Mouse (Mus musculus) embryonic facial prominence, embryonic 12.5 days (tissue): ENCODE results near the gene Htra1. TPM values are rescaled to one million over a fixed set of nuclear protein-coding genes. Genes with fewer than 3 reads are reported as not detected.

ENCODE experiments used
- ATAC-seq: fragments of 200-750 bp; cut with Nextera tagmentation; 2 replicates; pipeline ENCODE4 v1.8.0; 2017; ENCODE audit not compliant: insufficient number of reproducible peaks, insufficient read depth, low FRiP score, low TSS enrichment
- H3K27ac ChIP-seq: fragments of 300-500 bp; sonication (generic); 2 replicates; pipeline ENCODE4 v1.5.1; 2016; ENCODE audit warnings: mild to moderate bottlenecking
- H3K27me3 ChIP-seq: fragments of 300-500 bp; sonication (generic); 2 replicates; pipeline ENCODE4 v1.6.1; 2016; ENCODE audit warnings: mild to moderate bottlenecking, moderate library complexity
- H3K36me3 ChIP-seq: fragments of 300-500 bp; sonication (generic); 2 replicates; pipeline ENCODE4 v1.6.1; 2016; ENCODE audit warnings: mild to moderate bottlenecking
- H3K4me1 ChIP-seq: fragments of 300-500 bp; sonication (generic); 2 replicates; pipeline ENCODE4 v1.6.1; 2016
- H3K4me2 ChIP-seq: fragments of 300-500 bp; sonication (generic); replicated peaks from 2 replicates; pipeline ENCODE4 v1.6.1; 2016; ENCODE audit warnings: mild to moderate bottlenecking, moderate library complexity
- H3K4me3 ChIP-seq: fragments of 300-500 bp; sonication (generic); 2 replicates; pipeline ENCODE4 v1.5.1; 2016; ENCODE audit warnings: mild to moderate bottlenecking
- H3K9ac ChIP-seq: fragments of 300-500 bp; sonication (generic); 2 replicates; pipeline ENCODE4 v1.6.1; 2016; ENCODE audit warnings: mild to moderate bottlenecking, moderate library complexity
- H3K9me3 ChIP-seq: fragments of 300-500 bp; sonication (generic); 2 replicates; pipeline ENCODE4 v1.6.1; 2016; ENCODE audit warnings: mild to moderate bottlenecking, moderate library complexity
- WGBS: fragments of 180-500 bp; shearing (Covaris S2); methylation state at CpG from one replicate; pipeline ENCODE4 v1.1.7; 2016; 5-methylcytosine and 5-hydroxymethylcytosine counted together
- polyA plus RNA-seq: library from polyadenylated mRNA; unstranded; fragments of >200 nt; fragmentation: Nextera tagmentation; extraction: Ambion mirVana; gene quantifications from 2 replicates; pipeline ENCODE4 v1.2.1, GENCODE M21; 2016

The Htra1 gene
- polyA plus RNA-seq, 1 experiment from 2014 or later, result 16.2 TPM

GRCm38 (mm10) chr7:130903505-130904074 is 32.3 kb upstream of the Htra1 start:
- no peaks in the 10 kb centered on the region for H3K9me3 ChIP-seq
- no peak overlapping the region for H3K4me3 ChIP-seq
- H3K9ac ChIP-seq, result no peak overlapping the region
- no peaks in the 10 kb centered on the region for H3K4me1 ChIP-seq
- H3K36me3 ChIP-seq, result peaks cover 12% of the 10 kb centered on the region
- ATAC-seq, result no peak
- no peaks in the 10 kb centered on the region for H3K27me3 ChIP-seq
- H3K4me2 ChIP-seq, result no peak overlapping the region
- 87% methylated on average over 16 of the region's 16 CpGs for WGBS
- no peak overlapping the region for H3K27ac ChIP-seq

GRCm38 (mm10) chr7:130904571-130905365 is 31.1 kb upstream of the Htra1 start:
- Histone ChIP-seq H3K9ac (no peak overlapping the region), H3K9me3 (no peaks in the 10 kb centered on the region), H3K27ac (no peak overlapping the region), H3K36me3 (peaks cover 14% of the 10 kb centered on the region), H3K27me3 (no peaks in the 10 kb centered on the region), H3K4me1 (no peaks in the 10 kb centered on the region), H3K4me3 (no peak overlapping the region), H3K4me2 (no peak overlapping the region)
- ATAC-seq, result no peak
- 87% methylated on average over 13 of the region's 13 CpGs for WGBS

DNA sequence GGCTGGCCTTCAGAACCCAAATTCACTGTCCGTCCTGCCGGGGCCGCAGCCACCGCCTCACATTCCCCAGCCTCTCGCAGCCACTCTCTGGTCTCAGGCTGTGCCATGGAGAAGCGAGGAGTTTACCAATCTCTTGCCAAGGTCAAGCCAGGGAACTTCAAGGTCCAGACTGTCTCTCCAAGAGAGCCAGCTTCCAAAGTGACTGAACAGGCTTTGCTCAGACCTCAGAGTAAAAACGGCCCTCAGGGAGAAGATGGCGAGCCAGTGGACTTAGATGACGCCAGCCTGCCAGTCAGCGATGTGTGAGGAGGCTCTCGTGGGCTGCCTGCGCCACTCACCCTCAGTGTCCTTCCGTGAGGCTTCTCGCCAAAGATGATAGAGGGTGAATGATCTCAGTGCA is 25.1 kb upstream of the Htra1 start:
- no peaks in the 10 kb centered on the region for H3K27me3 ChIP-seq
- no peaks in the 10 kb centered on the region for H3K4me1 ChIP-seq
- no peak overlapping the region for H3K9ac ChIP-seq
- no peak overlapping the region for H3K4me3 ChIP-seq
- no peak for ATAC-seq
- H3K9me3 ChIP-seq, result no peaks in the 10 kb centered on the region
- H3K4me2 ChIP-seq, result no peak overlapping the region
- peaks cover 22% of the 10 kb centered on the region; the same call in 1 of the 2 replicates for H3K36me3 ChIP-seq
- WGBS, result 92% methylated on average over 14 of the region's 14 CpGs
- no peak overlapping the region for H3K27ac ChIP-seq

GRCm38 (mm10) chr7:130914693-130915363 is 21.1 kb upstream of the Htra1 start:
- H3K4me1 ChIP-seq, result no peaks in the 10 kb centered on the region
- no peak for ATAC-seq
- H3K9me3 ChIP-seq, result no peaks in the 10 kb centered on the region
- no peak overlapping the region for H3K4me3 ChIP-seq
- no peaks in the 10 kb centered on the region for H3K27me3 ChIP-seq
- H3K4me2 ChIP-seq, result no peak overlapping the region
- H3K36me3 ChIP-seq, result 0 out of 2 replicates have a peak, but pooled peaks cover 12% of the 10 kb centered on the region
- no peak overlapping the region for H3K27ac ChIP-seq
- WGBS, result 50% methylated on average over 5 of the region's 5 CpGs
- H3K9ac ChIP-seq, result no peak overlapping the region

DNA sequence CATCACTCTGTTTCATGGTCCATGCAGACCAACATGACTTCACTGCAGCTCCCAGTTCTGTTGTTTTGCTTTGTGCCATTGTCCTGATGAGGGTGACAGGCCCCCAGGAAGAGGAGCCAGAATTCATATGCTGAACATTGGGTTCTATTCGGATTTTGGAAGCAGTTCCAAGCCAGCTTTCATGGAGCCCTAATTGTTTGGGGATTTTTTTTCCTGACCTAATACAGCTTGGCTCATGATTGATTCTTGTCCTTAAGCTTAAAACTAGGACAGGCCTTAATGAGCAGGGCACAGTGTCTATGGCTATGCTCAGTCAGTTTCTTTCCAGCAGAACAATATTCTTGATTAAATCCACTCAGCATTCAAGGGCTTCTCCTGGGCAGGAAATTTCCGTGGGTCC is 17.7 kb upstream of the Htra1 start:
- no peak overlapping the region for H3K4me3 ChIP-seq
- H3K9ac ChIP-seq, result no peak overlapping the region
- WGBS, result 61% methylated on average over 2 of the region's 2 CpGs
- no peak overlapping the region for H3K27ac ChIP-seq
- no peaks in the 10 kb centered on the region for H3K4me1 ChIP-seq
- H3K36me3 ChIP-seq, result no peaks in the 10 kb centered on the region
- H3K27me3 ChIP-seq, result no peaks in the 10 kb centered on the region
- ATAC-seq, result no peak
- H3K9me3 ChIP-seq, result no peaks in the 10 kb centered on the region
- no peak overlapping the region for H3K4me2 ChIP-seq

DNA sequence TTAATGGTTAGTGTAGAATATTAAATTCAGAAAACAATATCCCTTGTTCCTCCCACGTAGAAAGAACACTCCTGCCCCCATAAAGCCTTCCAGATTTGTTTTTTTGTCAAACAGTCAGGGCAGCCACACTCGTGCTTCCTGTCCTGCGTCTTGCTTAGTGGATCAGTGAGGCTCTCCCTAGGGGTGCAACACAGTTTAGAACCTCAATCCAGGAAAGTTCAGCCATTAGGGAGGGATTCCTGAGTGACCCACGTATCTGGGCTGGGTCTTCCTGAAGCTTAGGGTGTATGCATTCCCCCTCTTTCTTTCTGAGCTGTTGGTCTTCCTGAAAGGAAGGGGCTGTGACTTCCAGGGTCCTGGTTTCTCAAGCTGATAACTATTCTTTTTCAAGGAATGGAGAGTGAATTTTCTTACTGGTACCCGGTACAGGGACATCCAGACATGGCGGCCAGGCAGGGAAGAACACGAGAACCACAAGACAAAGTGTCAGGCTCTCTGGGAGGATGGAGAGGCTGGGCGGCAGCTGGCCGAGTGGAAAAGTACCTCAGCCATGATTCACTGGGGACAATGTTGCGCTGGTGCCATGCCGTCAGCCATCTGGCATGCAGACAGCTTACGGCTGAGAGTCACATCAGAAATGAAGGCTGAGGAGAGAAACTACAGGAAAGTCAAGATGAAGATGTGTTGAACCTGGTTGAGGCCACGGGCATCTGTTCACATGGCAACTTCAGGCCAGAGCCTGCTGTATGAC is 12.8 kb upstream of the Htra1 start:
- Histone ChIP-seq H3K4me1 (no peaks in the 10 kb centered on the region), H3K9ac (no peak overlapping the region), H3K27me3 (no peaks in the 10 kb centered on the region), H3K4me2 (no peak overlapping the region), H3K36me3 (no peaks in the 10 kb centered on the region), H3K9me3 (no peaks in the 10 kb centered on the region), H3K27ac (no peak overlapping the region), H3K4me3 (no peak overlapping the region)
- ATAC-seq, result no peak
- 64% methylated on average over 13 of the region's 13 CpGs for WGBS

- Histone ChIP-seq H3K4me1 (no peaks in the 10 kb centered on the region), H3K27ac (no peak overlapping the region), H3K27me3 (peaks cover 30% of the 10 kb centered on the region), H3K36me3 (no peaks in the 10 kb centered on the region), H3K9me3 (no peaks in the 10 kb centered on the region), H3K4me3 (no peak overlapping the region), H3K4me2 (no peak overlapping the region), H3K9ac (no peak overlapping the region)
- WGBS, result 61% methylated on average over 3 of the region's 3 CpGs
- ATAC-seq, result no peak
Observed at GRCm38 (mm10) chr7:130930401-130930800, 5.5 kb upstream of the Htra1 start.

GRCm38 (mm10) chr7:130932921-130933320 is 3.0 kb upstream of the Htra1 start:
- WGBS, result 85% methylated on average over 9 of the region's 9 CpGs
- Histone ChIP-seq H3K27me3 (peaks cover 56% of the 10 kb centered on the region), H3K9ac (no peak overlapping the region), H3K36me3 (no peaks in the 10 kb centered on the region), H3K4me1 (peaks cover 10% of the 10 kb centered on the region), H3K9me3 (no peaks in the 10 kb centered on the region), H3K27ac (no peak overlapping the region), H3K4me3 (no peak overlapping the region), H3K4me2 (no peak overlapping the region)
- no peak for ATAC-seq

GRCm38 (mm10) chr7:130934654-130935053 is 1.3 kb upstream of the Htra1 start:
- 88% methylated on average over 4 of the region's 4 CpGs for WGBS
- Histone ChIP-seq H3K4me1 (peaks cover 10% of the 10 kb centered on the region), H3K4me2 (no peak overlapping the region), H3K27ac (no peak overlapping the region), H3K9me3 (no peaks in the 10 kb centered on the region), H3K27me3 (peaks cover 72% of the 10 kb centered on the region), H3K9ac (no peak overlapping the region), H3K4me3 (no peak overlapping the region), H3K36me3 (no peaks in the 10 kb centered on the region)
- ATAC-seq, result no peak

DNA sequence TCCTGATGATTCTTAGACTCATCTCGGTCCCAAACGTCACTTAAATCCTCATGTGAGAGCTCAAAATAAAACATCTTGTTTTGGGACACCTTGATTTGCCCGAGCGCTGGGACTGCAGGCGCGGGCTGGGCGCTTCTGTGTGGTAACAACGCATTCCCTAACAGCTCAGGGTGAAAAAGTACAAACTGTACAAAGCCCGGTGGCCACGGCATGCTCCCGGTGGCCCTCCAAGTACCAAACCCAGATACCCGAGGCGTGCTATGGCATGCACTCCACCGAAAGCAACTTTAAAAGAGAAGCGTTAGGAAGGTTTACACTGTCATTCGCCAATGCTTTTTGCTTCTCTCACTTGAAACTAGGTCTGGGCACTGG is 504 bp upstream of the Htra1 start:
- Histone ChIP-seq H3K36me3 (no peaks in the 10 kb centered on the region), H3K9ac (peak overlapping the region; percentile 50; the same call in 1 of the 2 replicates), H3K9me3 (no peaks in the 10 kb centered on the region), H3K27me3 (peaks cover 72% of the 10 kb centered on the region), H3K4me1 (peaks cover 10% of the 10 kb centered on the region), H3K27ac (no peak overlapping the region), H3K4me3 (peak overlapping the region; percentile 54), H3K4me2 (peak overlapping the region; percentile 79)
- WGBS, result 14% methylated on average over 16 of the region's 16 CpGs
- no peak for ATAC-seq

GRCm38 (mm10) chr7:130936472-130936951 is 601 bp downstream of the Htra1 start:
- H3K4me1 ChIP-seq, result peaks cover 10% of the 10 kb centered on the region
- H3K9me3 ChIP-seq, result no peaks in the 10 kb centered on the region
- peak overlapping the region; percentile 50; the same call in 1 of the 2 replicates for H3K9ac ChIP-seq
- no peaks in the 10 kb centered on the region for H3K36me3 ChIP-seq
- ATAC-seq, result 0 out of 2 replicates have a peak, but pooled peaks have one; percentile 53
- peaks cover 72% of the 10 kb centered on the region for H3K27me3 ChIP-seq
- H3K27ac ChIP-seq, result no peak overlapping the region
- peak overlapping the region; percentile 79 for H3K4me2 ChIP-seq
- peak overlapping the region; percentile 54 for H3K4me3 ChIP-seq
- under 1% methylated on average over 43 of the region's 49 CpGs for WGBS
